Mouse (Mus musculus) left cerebral cortex, adult 8-10 months (tissue): ENCODE measurements at regions not wholly inside any gene's neighbourhood (a gene's known extent, or its start where the extent isn't known, plus 50 kb on each side); places are given as distances from the start of the nearest gene placed in this dataset.

Source experiments
- DNase-seq, 2 experiments: peaks; one replicate each; pipeline ENCODE4 v3.0.0; 2022; ENCODE audit warnings: low spot score in 2 of 2

DNA sequence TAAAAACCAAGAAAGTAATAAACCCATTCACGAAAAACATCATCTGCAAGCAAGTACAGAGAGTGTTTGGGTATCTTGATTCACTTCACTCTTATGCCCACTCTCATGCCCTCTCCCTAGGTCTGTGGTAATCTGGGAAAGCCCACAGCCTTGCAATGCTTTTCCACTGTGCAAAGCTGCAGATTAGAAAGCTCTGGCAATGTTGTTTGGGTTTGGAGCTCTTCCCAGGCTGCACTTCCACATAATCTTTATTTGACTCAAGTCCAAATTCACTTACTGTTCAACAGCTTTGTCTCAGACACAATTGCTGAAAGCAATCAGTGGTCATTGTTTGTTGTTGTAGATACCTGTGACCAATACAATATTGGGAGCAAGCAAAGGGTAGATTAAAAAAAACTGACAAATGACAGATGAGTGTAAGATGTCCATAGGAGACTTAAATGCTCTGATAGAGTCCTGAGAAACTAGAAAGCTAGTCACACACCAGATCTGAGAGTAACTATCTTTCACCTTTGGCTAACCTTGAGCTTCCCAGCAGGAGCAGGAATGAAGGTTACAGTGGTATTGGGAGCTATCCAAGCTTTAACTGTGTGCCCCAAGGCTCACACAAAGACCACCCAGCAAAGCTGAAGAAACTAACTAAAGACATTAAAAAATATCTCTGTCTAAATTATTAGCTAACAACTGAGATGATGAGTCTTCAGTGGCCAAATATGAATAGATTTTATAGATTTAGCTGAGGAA lies 325.7 kb upstream of the Klf12 start:
- DNase-seq: no peak

DNA sequence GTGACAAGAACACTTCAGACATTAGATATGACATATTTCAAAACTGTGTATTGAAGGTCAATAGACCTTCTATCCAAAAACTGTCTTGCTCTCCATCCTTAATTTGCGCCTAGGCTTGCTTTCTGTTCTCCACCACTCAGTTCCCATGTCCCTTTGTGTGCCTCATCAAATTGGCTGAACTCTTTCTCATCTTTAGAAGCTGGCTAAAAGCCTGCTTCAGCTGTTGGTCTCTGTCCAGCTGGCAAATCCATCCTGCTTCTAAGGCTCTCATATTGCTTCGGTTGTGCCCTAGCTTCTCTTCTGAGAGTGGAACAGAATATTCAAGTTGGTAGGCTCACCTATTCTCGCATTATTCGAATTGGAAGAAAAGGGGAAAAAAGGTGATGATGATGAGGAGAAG lies 322.6 kb upstream of the Klf12 start:
- no peak for DNase-seq

DNA sequence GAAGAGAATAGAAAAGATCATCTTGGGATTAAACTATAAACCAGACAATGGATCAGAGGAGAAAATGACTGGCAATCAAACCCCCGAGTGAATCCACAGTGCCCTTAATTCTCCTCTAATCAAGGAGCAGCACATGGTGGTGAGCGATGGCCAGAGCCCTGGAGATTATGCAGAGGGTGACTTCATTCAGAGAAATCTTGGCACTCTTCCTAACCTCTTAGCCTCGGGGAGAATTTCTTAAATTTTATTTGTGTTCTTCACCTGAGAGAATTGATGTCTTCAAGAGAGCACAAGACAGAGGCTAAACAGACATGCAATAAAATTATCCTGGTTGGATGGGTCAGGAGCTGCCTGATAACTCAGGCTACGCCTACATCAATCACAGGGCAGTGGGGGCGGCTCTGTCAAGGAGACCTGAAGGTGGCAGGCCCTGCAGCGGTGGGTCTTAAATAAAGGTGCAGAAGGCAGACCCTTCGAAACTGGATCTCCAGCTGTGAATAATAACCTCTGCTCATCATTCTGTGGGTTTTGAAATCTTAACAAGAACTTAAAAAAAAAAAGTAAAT lies 316.5 kb upstream of the Klf12 start:
- DNase-seq: no peak

DNA sequence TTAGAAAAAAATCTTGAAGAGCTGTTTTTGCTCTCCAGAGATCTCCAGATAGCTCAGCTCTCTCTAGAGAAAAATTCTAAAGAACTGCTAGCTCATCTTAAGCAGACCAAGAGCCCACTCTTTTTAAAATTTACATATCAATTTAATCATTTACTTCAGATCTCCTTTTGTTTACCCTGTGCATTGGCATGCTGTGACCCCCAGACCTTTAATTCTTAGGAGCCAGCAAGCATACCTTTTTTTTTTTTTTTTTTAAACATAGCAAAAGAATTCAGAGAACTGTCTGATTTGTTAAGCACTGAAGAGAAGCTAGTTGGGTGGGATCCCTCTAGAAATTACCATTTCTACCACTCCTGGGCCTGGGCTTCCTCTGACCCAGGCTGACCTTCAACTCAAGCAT lies 285.5 kb upstream of the Klf12 start:
- no peak for DNase-seq

DNA sequence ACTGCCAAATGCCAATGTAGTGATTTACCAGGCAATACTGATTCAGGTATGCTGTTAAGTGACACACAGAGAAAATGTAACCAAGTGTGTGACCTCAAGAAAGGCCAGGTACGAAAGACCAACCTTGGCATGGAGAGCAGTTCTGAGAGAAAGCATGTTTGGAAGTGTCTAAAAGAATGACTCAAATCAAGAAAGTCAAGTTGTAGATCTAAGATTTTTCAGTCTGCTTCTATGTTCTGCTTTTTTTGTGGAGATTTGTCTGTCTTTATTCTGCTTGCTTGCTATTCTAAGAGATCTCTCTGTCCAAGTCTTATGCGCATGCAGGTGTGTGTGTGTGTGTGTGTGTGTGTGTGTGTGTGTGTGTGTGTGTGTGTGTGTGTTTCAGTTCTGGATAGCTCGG lies 277.4 kb upstream of the Klf12 start:
- no peak for DNase-seq

DNA sequence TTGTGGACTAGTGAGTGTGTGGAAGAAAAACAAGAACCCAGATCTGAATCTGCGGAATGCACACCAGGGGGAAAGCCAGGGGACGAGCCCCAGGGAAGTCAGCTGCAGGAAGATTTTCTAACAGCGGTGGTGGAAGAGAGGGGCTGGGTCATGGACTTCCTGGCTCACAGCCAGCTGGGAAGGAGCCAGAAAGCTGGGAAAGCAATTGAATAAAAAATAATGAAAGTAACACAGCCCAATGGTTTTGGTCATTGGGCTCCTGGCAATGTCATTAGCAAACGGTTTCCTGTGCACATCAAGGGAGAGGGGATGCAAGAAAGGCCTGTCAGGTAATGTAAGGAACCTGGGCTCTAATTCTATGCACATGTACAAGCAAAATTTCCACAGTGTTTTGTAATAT lies 273.9 kb upstream of the Klf12 start:
- no peak for DNase-seq

DNA sequence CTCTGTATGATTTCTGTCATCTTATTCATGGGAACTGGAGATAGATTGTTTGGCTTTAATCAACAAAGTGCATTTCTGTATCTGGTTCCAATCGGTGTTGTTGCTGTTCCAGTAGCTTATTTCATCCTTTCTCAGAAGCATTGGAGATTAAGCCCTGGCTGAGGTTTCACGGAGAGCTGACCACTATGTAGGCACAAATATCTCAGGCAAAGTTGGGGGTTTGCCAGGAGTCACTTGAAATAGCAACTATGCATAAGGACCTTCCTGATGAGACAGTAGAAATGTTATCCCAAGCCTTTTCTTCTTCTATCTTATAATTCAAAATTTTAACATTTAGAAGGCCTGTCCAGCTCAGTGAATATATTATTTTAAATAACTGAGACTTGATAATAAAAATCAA lies 268.0 kb upstream of the Klf12 start:
- DNase-seq: no peak

DNA sequence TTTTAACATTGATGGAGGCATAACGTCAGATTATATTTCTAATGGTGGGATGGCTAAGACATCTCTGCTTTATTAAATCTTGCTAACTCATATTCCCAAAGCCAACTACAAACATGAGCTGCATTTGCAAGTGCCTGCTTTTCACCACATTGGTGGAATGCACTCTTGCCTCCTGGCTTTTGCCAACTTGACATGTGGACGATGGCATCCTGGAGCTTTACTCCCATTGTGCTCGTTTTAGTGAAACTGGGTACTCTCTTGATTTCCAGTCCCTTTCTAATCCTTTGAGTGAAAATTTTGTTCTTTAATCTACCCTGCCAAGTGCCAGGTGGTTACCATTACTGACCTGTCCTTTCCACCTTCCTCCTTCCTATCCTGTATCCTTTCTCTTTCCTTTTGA lies 265.8 kb upstream of the Klf12 start:
- no peak for DNase-seq

DNA sequence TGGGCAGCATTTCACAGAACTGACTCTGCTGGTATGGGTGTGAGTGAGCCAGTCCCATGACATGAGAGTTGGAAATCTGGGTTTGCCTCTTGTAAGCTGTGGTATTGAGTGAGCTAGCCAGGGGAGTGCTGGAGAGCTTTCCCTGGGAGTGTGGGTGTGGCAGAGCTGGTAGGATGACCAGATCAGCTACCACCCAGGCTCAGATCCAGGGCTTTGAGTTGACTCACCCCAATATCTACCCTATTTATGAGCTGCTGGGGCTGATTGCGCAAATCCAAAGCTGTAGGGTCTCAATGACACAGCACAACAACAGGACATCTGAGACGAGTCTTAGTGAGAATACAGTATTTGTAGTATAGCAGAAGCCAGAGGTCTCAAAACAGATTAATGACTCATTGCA lies 245.7 kb upstream of the Klf12 start:
- no peak for DNase-seq

DNA sequence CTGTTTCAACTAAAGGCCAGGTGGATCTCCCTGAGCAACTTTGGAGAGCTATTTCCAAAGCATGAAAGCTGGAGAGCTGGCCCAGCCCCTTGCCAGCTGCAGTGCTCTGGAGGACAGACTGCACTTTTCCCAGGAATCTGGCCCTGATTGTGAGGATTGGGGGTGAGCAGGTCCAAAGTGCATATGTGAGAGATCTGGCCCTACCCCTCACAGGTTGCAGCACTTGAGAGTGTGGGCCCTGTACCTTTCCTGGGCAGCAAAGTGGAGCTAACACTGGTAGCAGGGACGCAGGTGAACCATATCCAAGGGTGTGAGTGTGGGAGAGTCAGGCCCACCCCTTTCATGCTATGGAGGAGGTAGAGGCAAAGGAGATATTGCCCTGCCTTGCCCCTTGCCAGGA lies 245.3 kb upstream of the Klf12 start:
- DNase-seq: no peak

DNA sequence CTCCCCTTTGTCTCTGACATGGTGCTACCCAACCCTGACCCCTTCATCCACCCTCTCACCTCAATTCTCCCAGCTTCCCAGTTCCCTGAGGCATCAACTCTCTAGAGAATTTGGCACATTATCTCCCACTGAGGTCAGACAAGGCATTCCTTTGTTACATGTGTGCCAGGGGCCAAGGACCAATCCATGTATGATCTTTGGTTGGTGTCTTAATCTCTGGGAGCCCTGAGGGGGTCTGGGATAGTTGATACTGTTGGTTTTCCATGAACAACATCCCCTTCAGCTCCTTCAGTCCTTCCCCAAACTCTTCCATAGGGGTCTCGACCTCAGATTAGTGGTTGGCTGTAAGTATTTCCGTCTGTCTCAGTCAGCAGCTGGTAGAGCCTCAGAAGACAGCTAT lies 224.9 kb upstream of the Klf12 start:
- DNase-seq: no peak

DNA sequence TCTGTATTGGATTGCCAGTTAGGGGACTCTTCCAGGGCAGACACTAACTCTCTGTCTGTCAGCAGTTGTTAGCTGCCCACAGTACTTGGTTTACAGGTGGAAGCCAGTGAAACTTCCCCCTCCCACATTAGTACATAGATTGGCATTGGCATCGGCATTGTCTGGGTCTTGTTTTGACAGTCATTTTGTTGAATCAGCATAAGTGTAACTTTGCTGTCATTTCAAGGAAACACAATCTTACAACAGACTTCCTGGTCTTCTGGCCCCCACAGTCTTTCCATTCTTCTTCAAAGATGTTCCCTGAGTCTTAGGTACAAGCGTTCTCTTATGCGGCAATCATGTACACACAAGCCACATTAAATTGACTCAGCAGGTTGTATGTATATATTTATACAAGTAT lies 223.6 kb upstream of the Klf12 start:
- DNase-seq: no peak

DNA sequence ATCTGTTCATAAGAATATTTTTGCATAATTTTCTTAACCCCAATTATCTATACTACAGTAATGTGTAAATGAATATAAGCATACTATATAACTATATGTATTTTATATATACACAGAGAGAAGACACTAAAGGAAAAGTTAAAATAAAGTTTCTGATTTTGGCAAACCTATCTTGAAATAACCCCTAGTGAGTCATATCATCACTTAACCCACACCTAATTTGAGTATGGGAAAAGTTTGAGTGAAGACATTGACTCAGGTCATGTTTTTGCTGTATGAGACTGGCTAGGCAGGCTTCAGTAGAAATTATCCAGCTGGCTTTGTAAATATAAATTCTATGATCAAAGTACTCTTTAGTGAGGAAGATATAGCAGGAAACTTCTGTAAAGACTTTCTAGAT lies 223.1 kb upstream of the Klf12 start:
- no peak for DNase-seq

DNA sequence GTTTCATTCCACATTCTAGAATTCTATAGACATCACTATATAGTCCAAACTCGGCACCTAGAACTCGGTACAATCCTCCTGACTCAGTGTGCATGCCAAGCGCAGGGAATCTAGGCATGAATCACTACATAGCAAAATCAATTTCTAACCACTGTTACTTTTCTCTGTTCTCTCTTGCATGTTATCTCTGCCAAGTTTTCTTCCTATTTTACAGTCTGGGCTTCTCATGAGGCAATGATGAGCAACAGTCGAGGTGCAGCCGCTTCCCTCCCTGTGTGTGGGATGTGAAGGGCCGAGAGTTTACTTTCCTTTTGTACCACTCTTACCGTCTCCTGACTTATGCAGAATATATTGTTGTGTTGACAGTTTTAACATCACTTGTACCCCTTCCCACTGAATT lies 204.4 kb upstream of the Klf12 start:
- DNase-seq: no peak

DNA sequence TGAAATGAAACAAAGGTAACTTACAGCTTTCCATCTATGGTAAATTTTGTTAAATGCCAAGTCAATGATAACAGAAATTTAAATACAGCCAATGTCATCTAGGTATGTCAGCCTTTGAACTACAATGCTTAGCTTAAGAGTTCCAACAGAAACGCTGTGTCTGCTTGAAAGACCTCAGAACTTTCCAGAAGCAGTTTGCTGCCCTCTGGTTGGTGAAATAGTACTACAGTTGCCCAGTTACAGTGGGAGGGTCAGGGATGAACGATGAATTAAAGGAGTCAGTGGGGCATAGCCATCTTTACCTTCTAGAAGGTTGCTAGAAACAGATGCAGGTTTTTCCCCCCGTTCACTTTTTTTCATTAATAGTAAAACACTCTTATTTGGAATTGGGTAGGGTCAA lies 201.0 kb upstream of the Klf12 start:
- DNase-seq: no peak

DNA sequence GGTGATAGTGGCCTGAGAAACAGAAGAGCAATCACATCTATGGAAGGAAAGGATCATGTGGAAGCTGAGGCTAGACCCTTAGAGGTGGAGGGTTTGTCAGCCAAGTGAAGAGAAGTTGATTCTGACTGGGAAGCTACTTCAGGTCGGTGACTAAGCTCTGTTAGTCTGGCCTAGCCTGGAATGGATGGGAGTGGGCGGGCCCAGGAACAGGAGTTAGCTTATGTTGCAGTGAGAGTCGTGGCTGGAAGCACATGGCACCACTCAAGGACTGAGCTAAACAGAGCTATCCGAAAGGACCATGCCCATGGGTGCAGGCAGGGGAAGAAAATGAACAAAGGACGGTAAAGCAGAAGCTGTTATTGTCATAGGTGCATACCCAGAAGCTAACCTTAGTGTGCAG lies 199.6 kb upstream of the Klf12 start:
- no peak for DNase-seq

DNA sequence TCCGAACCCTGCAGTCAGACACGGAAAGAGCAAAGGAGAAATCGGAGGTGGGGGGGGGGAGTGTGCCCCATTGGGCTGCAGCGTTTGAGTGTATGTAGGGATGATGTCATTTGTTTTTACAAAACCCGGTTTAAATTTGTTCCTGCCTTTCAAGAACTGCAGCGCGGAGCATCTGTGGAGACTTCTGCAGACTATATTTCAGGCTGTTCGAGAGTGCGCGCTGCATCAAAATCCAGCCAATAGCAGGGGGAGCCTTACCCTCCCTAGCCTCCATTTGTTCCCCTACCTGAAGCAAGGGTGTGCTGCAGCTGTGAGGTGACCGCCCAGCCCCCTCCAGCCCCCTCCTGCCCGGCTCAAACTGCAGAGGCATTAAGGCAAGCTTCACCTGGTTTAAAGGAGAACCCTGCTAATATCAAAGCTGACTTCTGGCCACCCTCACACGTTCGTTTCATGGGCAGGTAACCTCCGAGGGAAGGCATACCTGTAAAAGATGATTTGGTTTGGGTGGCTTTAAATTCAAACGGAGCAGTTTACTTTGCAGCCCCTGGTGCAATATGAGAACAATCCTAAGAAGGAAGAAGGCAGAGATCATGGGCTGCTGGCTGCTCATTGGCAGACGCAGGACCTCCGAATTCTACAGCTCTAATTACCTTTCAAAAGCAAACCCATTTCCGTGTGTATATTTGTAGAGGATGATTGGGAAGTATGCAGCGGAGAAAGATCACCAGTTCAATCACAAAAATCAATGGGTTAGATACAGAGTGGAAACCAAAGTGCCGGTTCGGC lies 193.3 kb upstream of the Klf12 start:
- DNase-seq: peak in 1 of 2 experiments; percentile 45

DNA sequence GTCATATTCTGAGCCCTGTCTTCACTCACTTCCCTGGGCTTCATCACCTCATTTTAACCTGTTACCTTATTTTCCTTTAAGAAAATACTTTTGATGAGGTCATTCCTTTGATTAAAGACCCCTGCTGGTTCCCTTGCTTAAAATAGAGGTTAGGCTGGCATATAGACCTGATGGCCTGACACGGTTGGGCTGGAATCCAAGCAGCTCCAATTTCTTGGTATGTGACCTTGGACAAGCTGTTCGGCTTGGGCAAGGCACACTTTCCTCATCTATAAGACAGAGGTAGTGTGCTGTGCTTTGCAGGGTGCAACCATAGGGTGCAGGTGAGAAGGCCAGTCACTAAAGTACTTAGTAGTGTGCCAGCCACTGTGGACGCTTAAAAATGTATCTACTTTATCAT lies 183.8 kb upstream of the Klf12 start:
- no peak for DNase-seq

DNA sequence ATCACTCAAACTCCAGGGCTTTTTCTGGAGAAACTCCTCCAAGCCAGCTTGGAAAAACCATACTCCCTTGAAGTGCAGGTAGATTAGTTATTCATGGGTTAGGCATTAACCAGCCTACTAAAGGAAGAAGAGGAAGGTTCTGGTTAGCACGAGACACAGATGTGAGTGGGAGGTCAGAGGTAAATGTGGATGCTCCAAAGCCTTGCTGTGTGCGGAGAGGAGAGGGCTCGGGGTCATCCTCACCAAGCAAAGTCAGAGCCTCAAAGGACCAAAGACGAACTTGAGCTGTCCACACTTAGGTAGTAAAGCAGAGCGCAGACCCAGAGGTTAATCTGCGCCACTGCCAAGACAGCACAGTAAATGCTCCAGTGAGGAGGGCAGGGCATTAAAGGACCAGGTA lies 177.8 kb upstream of the Klf12 start:
- no peak for DNase-seq

DNA sequence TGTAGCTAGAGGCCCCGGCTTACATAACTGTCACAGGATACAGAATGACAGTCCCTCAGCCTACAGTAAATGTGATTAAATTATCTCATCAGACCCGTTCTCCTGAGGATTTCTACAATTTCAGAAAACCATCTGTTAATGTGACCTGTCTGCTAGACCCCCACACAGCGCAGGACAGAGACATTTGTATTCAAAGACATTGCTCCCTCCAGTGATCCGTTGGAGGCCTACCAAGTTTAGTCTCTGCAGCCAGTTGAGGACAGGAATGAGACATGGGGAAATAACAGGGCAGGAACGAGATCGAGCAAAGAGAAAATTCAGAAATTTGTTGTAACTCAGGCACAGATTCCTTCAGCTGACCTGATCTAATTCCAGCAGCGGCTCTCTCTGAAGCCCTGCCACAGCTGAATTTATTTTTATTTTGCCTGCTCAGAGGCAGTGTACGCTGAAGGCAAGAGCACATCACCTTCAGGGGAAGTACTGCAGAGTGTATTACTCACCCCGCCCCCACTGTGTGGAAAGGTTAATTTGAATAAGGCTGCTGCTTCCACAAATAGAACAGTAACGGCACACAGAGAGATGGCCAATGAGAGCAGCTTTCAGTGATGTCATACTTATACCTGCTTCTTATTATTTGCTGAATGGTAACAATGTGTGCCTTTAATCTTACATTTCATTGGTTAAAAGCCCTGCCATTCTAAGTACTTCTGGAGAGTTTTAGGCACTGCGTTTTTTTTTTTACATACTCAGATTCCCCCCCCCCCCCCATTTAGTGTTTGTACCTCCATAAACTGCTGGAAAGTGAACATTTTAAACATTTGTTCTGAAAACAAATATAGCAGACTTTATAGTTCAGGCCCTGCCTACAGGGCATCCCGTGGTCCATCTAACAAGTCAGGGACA lies 176.9 kb upstream of the Klf12 start:
- DNase-seq: peak; percentile 30 to 88

DNA sequence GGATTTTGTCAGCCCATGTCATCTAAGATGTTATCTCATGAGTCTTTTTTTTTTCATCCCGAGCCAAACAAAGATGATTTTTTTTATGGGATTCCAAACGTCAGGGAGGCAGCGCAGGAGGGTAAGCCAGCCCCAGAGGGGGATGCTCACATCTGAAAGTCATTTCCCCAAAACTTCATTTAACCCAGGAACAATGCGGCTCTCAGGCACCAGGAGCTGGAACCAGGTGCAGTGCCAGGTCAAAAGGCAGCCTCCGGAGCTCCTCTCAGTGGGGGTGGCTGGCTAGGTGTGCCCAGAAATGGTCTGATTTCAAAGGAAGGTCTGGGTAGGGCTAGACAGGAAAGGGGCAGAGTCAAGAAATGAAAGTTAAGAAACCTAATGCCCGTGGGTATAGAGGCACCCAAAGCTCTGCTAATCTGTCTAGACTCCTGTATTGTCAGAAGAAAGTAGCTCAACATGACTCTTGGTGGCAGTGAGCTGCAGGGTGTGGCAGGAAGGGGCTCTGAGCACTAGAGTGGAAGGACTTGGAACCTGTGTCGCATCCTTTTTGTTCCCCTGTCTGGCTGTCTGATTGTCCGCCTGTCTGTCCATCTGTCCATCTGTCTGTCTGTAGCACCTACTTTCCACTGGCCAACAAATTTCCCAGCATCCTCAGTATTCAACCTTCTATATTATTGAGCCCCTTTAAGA lies 175.3 kb upstream of the Klf12 start:
- no peak for DNase-seq
